Mouse (Mus musculus) MEL (cell line): ENCODE measurements around the gene Ryr3. TPM values are rescaled to one million over a fixed set of nuclear protein-coding genes. Genes with fewer than 3 reads are reported as not detected.

ENCODE experiments used
- DNase-seq: peaks from one replicate; pipeline ENCODE4 v3.0.0; 2011; ENCODE audit warnings: low read depth, low spot score
- H3K27ac ChIP-seq: 2 replicates; pipeline ENCODE4 v1.5.1; 2012; ENCODE audit warnings: low read depth, mild to moderate bottlenecking, control low read depth, low read length, moderate library complexity; ENCODE audit not compliant: control insufficient read depth
- H3K27me3 ChIP-seq, 2 experiments: fragments of 150-350 bp in 1 of 2; sonication (generic) in 1 of 2; 2 replicates each; pipeline ENCODE4 v1.6.1; 2012; ENCODE audit warnings: low read length in 2 of 2, mild to moderate bottlenecking in 2 of 2, improper control_type of control experiment in 1 of 2, moderate library complexity in 1 of 2; ENCODE audit not compliant: insufficient read depth in 2 of 2, control insufficient read depth in 1 of 2
- H3K36me3 ChIP-seq, 2 experiments: 2 replicates each; pipeline ENCODE4 v1.6.1; 2012 to 2014; ENCODE audit warnings: low read length in 2 of 2, improper control_type of control experiment in 1 of 2, inconsistent platforms in 1 of 2, mild to moderate bottlenecking in 1 of 2; ENCODE audit not compliant: insufficient read depth in 2 of 2, control insufficient read depth in 1 of 2
- H3K4me1 ChIP-seq, 2 experiments: fragments of 150-350 bp in 1 of 2; sonication (generic) in 1 of 2; 2 replicates each; pipeline ENCODE4 v1.6.1; 2012; ENCODE audit warnings: low read length in 2 of 2, improper control_type of control experiment in 1 of 2, mild to moderate bottlenecking in 1 of 2; ENCODE audit not compliant: insufficient read depth in 2 of 2, control insufficient read depth in 1 of 2
- H3K4me3 ChIP-seq, 2 experiments: fragments of 150-350 bp in 1 of 2; sonication (generic) in 1 of 2; 2 replicates each; pipeline ENCODE4 v1.5.1; 2012; ENCODE audit warnings: low read depth in 2 of 2, low read length in 2 of 2, mild to moderate bottlenecking in 2 of 2, moderate library complexity in 2 of 2, control low read depth in 1 of 2, improper control_type of control experiment in 1 of 2; ENCODE audit not compliant: control insufficient read depth in 1 of 2, insufficient read depth in 1 of 2
- H3K79me2 ChIP-seq: 2 replicates; pipeline ENCODE4 v1.6.1; 2012; ENCODE audit warnings: mild to moderate bottlenecking, low read length, moderate library complexity; ENCODE audit not compliant: control insufficient read depth, poor library complexity, insufficient read depth
- H3K9ac ChIP-seq: 2 replicates; pipeline ENCODE4 v1.6.1; 2012; ENCODE audit warnings: low read depth, mild to moderate bottlenecking, control low read depth, low read length, moderate library complexity; ENCODE audit not compliant: control insufficient read depth, poor library complexity, severe bottlenecking
- H3K9me3 ChIP-seq: fragments of 150-350 bp; sonication (generic); replicated peaks from 2 replicates; pipeline ENCODE4 v1.6.1; 2012; ENCODE audit warnings: mild to moderate bottlenecking, low read length, improper control_type of control experiment, moderate library complexity; ENCODE audit not compliant: insufficient read depth
- CHD1 ChIP-seq: IDR thresholded peaks from 2 replicates; pipeline ENCODE4 v1.6.1; 2012; ENCODE audit warnings: low read depth, mild to moderate bottlenecking, inconsistent platforms, low read length, improper control_type of control experiment
- CTCF ChIP-seq, 3 experiments: IDR thresholded peaks in 2 of 3; conservative IDR thresholded peaks in 1 of 3; 2 replicates each; pipeline ENCODE4 v1.5.1; 2011 to 2012; ENCODE audit warnings: low read length in 3 of 3, low read depth in 2 of 3, mild to moderate bottlenecking in 2 of 3, improper control_type of control experiment in 1 of 3, inconsistent platforms in 1 of 3, mixed read lengths in 1 of 3, moderate library complexity in 1 of 3; ENCODE audit not compliant: control insufficient read depth in 1 of 3, insufficient read depth in 1 of 3, poor library complexity in 1 of 3, severe bottlenecking in 1 of 3
- E2F4 ChIP-seq: IDR thresholded peaks from 2 replicates; pipeline ENCODE4 v1.6.1; 2011; ENCODE audit warnings: low read depth, low read length, improper control_type of control experiment, borderline replicate concordance
- ELF1 ChIP-seq: IDR thresholded peaks from 2 replicates; pipeline ENCODE4 v1.6.1; 2014; ENCODE audit warnings: low read depth, mild to moderate bottlenecking, inconsistent platforms, low read length, improper control_type of control experiment, moderate library complexity
- EP300 ChIP-seq, 2 experiments: IDR thresholded peaks; 2 replicates each; pipeline ENCODE4 v1.6.1; 2011; ENCODE audit warnings: improper control_type of control experiment in 2 of 2, low read length in 2 of 2, low read depth in 1 of 2, mild to moderate bottlenecking in 1 of 2
- ETS1 ChIP-seq: IDR thresholded peaks from 2 replicates; pipeline ENCODE4 v1.6.1; 2012; ENCODE audit warnings: low read depth, mild to moderate bottlenecking, inconsistent platforms, low read length, improper control_type of control experiment, moderate library complexity
- GATA1 ChIP-seq: IDR thresholded peaks from 2 replicates; pipeline ENCODE4 v1.6.1; 2011; ENCODE audit warnings: low read depth, low read length, improper control_type of control experiment
- HCFC1 ChIP-seq: IDR thresholded peaks from 2 replicates; pipeline ENCODE4 v1.6.1; 2012; ENCODE audit warnings: low read depth, mild to moderate bottlenecking, inconsistent platforms, low read length, improper control_type of control experiment, moderate library complexity
- JUND ChIP-seq: IDR thresholded peaks from 2 replicates; pipeline ENCODE4 v1.6.1; 2011; ENCODE audit warnings: low read depth, mild to moderate bottlenecking, improper control_type of control experiment, low read length
- KAT2A ChIP-seq: conservative IDR thresholded peaks from 2 replicates; pipeline ENCODE4 v1.6.1; 2012; ENCODE audit warnings: low read depth, low read length, improper control_type of control experiment, inconsistent platforms
- MAFK ChIP-seq: IDR thresholded peaks from 2 replicates; pipeline ENCODE4 v1.6.1; 2011; ENCODE audit warnings: low read depth, mild to moderate bottlenecking, low read length, improper control_type of control experiment, borderline replicate concordance
- MAZ ChIP-seq: IDR thresholded peaks from 2 replicates; pipeline ENCODE4 v1.6.1; 2012; ENCODE audit warnings: low read depth, mild to moderate bottlenecking, inconsistent platforms, low read length, improper control_type of control experiment
- MEF2A ChIP-seq: IDR thresholded peaks from 2 replicates; pipeline ENCODE4 v1.6.1; 2014; ENCODE audit warnings: low read depth, mild to moderate bottlenecking, inconsistent platforms, low read length, improper control_type of control experiment; ENCODE audit not compliant: poor library complexity, insufficient replicate concordance, severe bottlenecking; ENCODE audit errors: extremely low read depth
- MXI1 ChIP-seq: IDR thresholded peaks from 2 replicates; pipeline ENCODE4 v1.6.1; 2011; ENCODE audit warnings: mild to moderate bottlenecking, low read depth, low read length, improper control_type of control experiment
- NRF1 ChIP-seq: IDR thresholded peaks from 2 replicates; pipeline ENCODE4 v1.6.1; 2014; ENCODE audit warnings: low read depth, mild to moderate bottlenecking, inconsistent platforms, low read length, improper control_type of control experiment, moderate library complexity; ENCODE audit not compliant: poor library complexity, insufficient read depth, severe bottlenecking
- POLR2AphosphoS2 ChIP-seq: IDR thresholded peaks from 2 replicates; pipeline ENCODE4 v1.6.1; 2011; ENCODE audit warnings: low read length, improper control_type of control experiment
- POLR2AphosphoS5 ChIP-seq: IDR thresholded peaks from 2 replicates; pipeline ENCODE4 v1.6.1; 2012; ENCODE audit warnings: low read depth, borderline replicate concordance, mild to moderate bottlenecking, inconsistent platforms, low read length, moderate library complexity, mixed read lengths
- RCOR1 ChIP-seq: IDR thresholded peaks from 2 replicates; pipeline ENCODE4 v1.6.1; 2012; ENCODE audit warnings: low read depth, mild to moderate bottlenecking, inconsistent platforms, low read length, improper control_type of control experiment
- SIN3A ChIP-seq: IDR thresholded peaks from 2 replicates; pipeline ENCODE4 v1.6.1; 2012; ENCODE audit warnings: low read length, improper control_type of control experiment, inconsistent platforms
- SMC3 ChIP-seq: IDR thresholded peaks from 2 replicates; pipeline ENCODE4 v1.6.1; 2011; ENCODE audit warnings: low read depth, low read length, improper control_type of control experiment
- TBP ChIP-seq: IDR thresholded peaks from 2 replicates; pipeline ENCODE4 v1.8.0; 2011; ENCODE audit warnings: low read depth, low read length, improper control_type of control experiment
- UBTF ChIP-seq: IDR thresholded peaks from 2 replicates; pipeline ENCODE4 v1.6.1; 2012; ENCODE audit warnings: low read depth, mild to moderate bottlenecking, inconsistent platforms, low read length, improper control_type of control experiment, moderate library complexity, borderline replicate concordance; ENCODE audit not compliant: insufficient read depth
- USF1 ChIP-seq: IDR thresholded peaks from 2 replicates; pipeline ENCODE4 v1.6.1; 2014; ENCODE audit warnings: low read depth, mild to moderate bottlenecking, inconsistent platforms, low read length, improper control_type of control experiment, moderate library complexity
- ZKSCAN1 ChIP-seq: IDR thresholded peaks from 2 replicates; pipeline ENCODE4 v1.6.1; 2012; ENCODE audit warnings: low read depth, mild to moderate bottlenecking, inconsistent platforms, low read length, improper control_type of control experiment, moderate library complexity
- ZMIZ1 ChIP-seq: IDR thresholded peaks from 2 replicates; pipeline ENCODE4 v1.6.1; 2012; ENCODE audit warnings: low read depth, mild to moderate bottlenecking, inconsistent platforms, low read length, improper control_type of control experiment, moderate library complexity
- ZNF384 ChIP-seq: IDR thresholded peaks from 2 replicates; pipeline ENCODE4 v1.6.1; 2012; ENCODE audit warnings: low read depth, mild to moderate bottlenecking, inconsistent platforms, low read length, improper control_type of control experiment
- polyA plus RNA-seq, 2 experiments: library from polyadenylated mRNA; stranded (reverse) in 1 of 2; unstranded in 1 of 2; fragments of >175 nt in 1 of 2; fragments of >200 nt in 1 of 2; gene quantifications; 2 replicates each; pipeline versions ENCODE4 v1.2.1 to v1.2.4; 2012; ENCODE audit warnings: low replicate concordance in 2 of 2, low read depth in 1 of 2; ENCODE audit not compliant: insufficient read length in 2 of 2, insufficient read depth in 1 of 2, missing spikeins in 1 of 2
- total RNA-seq: library from RNA; depleted of rRNA; stranded (reverse); fragments of 300-350 nt; gene quantifications from 2 replicates; pipeline ENCODE4 v1.2.3, GENCODE M21; 2012

The Ryr3 gene
- total and polyA plus RNA-seq, 3 experiments, result 0.04 TPM; not detected in 2

DNA sequence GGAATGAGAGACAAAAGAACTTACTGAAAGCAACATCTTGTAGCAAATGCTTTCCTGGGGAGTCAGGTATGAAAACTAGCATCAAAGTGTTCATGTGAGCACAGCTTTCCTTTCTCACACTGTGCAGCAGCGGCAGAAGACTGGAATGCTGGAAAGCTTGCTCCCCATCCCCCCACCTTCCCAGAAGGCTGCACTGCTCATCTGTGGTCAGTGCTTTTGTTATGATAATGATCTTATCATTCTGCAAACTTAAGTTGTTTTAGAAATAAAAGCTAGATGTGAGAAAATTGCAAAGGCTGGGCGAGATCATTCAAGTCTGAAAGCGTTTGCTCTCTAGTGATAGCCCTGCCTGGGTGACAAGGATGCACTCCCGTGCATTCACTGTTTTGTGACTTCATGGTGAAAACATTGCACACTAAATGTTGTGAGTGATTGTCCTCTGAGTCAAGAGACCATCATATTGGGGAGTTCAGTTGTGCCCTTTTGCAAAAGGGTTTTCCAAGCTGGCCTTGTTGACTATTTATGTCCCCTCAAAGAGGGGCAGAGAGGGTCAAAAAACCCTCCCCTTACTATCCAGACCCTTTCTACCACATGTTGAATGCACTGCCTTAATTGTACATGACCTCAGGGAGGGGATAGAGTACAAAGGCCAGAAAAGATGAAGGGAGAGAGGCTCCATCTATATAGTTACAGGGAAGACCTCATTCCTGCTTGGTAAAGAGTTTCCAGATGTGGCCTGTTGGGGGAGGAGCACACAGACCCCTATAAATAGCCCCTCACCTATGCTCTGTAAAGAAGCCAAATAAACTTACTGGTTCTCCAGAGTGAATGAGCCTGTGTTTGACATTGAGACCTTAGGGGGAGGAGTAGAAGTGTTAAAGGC, 385.2 kb downstream of the Ryr3 start:
- H3K79me2 ChIP-seq, result no peaks in the 10 kb centered on the region
- no peaks in the 10 kb centered on the region for H3K9me3 ChIP-seq
- no peak for DNase-seq
- TF ChIP-seq SIN3A (no peak), MEF2A (no peak), ZKSCAN1 (no peak), USF1 (no peak), MXI1 (no peak), UBTF (no peak), TBP (no peak), SMC3 (no peak), MAFK (no peak), CTCF (IDR thresholded peaks at IDR 0.05 in 2 of 3, conservative IDR thresholded peaks at IDR 0.05 in 1 of 3; ENCODE audit: control insufficient read depth in 1 of 3, insufficient read depth in 1 of 3, low read depth in 2 of 3, low read length in 3 of 3, poor library complexity in 1 of 3, severe bottlenecking in 1 of 3) (no peak), KAT2A (no peak)
- no peak overlapping the region for H3K27ac ChIP-seq
- no peaks in the 10 kb centered on the region; a peak in 1 of 4 replicates for H3K27me3 ChIP-seq
- H3K4me1 ChIP-seq, result no peaks in the 10 kb centered on the region
- H3K9ac ChIP-seq, result no peak overlapping the region
- H3K4me3 ChIP-seq, result no peak overlapping the region
- no peaks in the 10 kb centered on the region for H3K36me3 ChIP-seq

- no peak overlapping the region for H3K4me3 ChIP-seq
- no peaks in the 10 kb centered on the region for H3K9me3 ChIP-seq
- no peaks in the 10 kb centered on the region for H3K27me3 ChIP-seq
- H3K4me1 ChIP-seq, result no peaks in the 10 kb centered on the region
- H3K36me3 ChIP-seq, result no peaks in the 10 kb centered on the region
- no peak overlapping the region for H3K9ac ChIP-seq
- no peak overlapping the region for H3K27ac ChIP-seq
- no peak for TF ChIP-seq E2F4
- TF ChIP-seq EP300 (IDR thresholded peaks at IDR 0.05; ENCODE audit: low read depth in 1 of 2, low read length in 2 of 2), result no peak
- no peak for TF ChIP-seq JUND
- TF ChIP-seq SIN3A, result no peak
- TF ChIP-seq ZMIZ1, result no peak
- TF ChIP-seq HCFC1, result no peak
- TF ChIP-seq CHD1, result no peak
- no peak for TF ChIP-seq POLR2AphosphoS2
- no peak for TF ChIP-seq ZNF384
- TF ChIP-seq RCOR1, result no peak
- no peak for TF ChIP-seq GATA1
- no peak for TF ChIP-seq MAZ
- no peak for TF ChIP-seq ETS1
- no peak for TF ChIP-seq ELF1
- TF ChIP-seq NRF1, result no peak
- no peak for TF ChIP-seq MEF2A
- no peak for TF ChIP-seq KAT2A
- TF ChIP-seq POLR2AphosphoS5, result no peak
- H3K79me2 ChIP-seq, result no peaks in the 10 kb centered on the region
- no peak for DNase-seq
Observed at GRCm38 (mm10) chr2:112826571-112826970, 390.3 kb downstream of the Ryr3 start.
